Mouse (Mus musculus) kidney, adult 2 months (tissue): ENCODE results near the gene 1700020D05Rik. TPM values are rescaled to one million over a fixed set of nuclear protein-coding genes. Genes with fewer than 3 reads are reported as not detected.

Experiments
- DNase-seq: peaks from one replicate; pipeline ENCODE4 v3.0.0; 2021
- H3K27ac ChIP-seq: fragments of 200-500 bp; 2 replicates; pipeline ENCODE4 v1.5.1; 2012; ENCODE audit warnings: low read depth, low read length, control low read depth, inconsistent platforms; ENCODE audit not compliant: insufficient read depth
- H3K27me3 ChIP-seq: fragments of 200-500 bp; replicated peaks from 2 replicates; pipeline ENCODE4 v1.6.1; 2012; ENCODE audit warnings: mild to moderate bottlenecking, moderate library complexity, low read length, inconsistent platforms; ENCODE audit not compliant: control insufficient read depth, insufficient read depth
- H3K36me3 ChIP-seq: fragments of 200-500 bp; 2 replicates; pipeline ENCODE4 v1.6.1; 2012; ENCODE audit warnings: mild to moderate bottlenecking, moderate library complexity, low read length, inconsistent platforms; ENCODE audit not compliant: control insufficient read depth, insufficient read depth
- H3K4me1 ChIP-seq: fragments of 200-500 bp; 2 replicates; pipeline ENCODE4 v1.6.1; 2011; ENCODE audit warnings: low read length; ENCODE audit not compliant: control insufficient read depth, insufficient read depth
- H3K4me3 ChIP-seq: fragments of 200-500 bp; 2 replicates; pipeline ENCODE4 v1.5.1; 2011; ENCODE audit warnings: mild to moderate bottlenecking, low read depth, low read length, control low read depth; ENCODE audit not compliant: insufficient read depth
- CTCF ChIP-seq: fragments of 200-500 bp; conservative IDR thresholded peaks from 2 replicates; pipeline ENCODE4 v1.5.1; 2011; ENCODE audit warnings: low read depth, mild to moderate bottlenecking, control low read depth, low read length, moderate library complexity, mixed read lengths; ENCODE audit not compliant: insufficient read depth, insufficient read length
- POLR2A ChIP-seq: fragments of 200-500 bp; IDR thresholded peaks from one replicate; pipeline ENCODE4 v1.6.1; 2011; ENCODE audit warnings: low read depth, low read length, control low read depth
- WGBS: fragments of 180-500 bp; shearing (Covaris S2); methylation state at CpG from one replicate; pipeline ENCODE4 v1.1.7; 2018; 5-methylcytosine and 5-hydroxymethylcytosine counted together
- polyA plus RNA-seq: library from polyadenylated mRNA; depleted of rRNA; stranded (reverse); fragments of >200 nt; gene quantifications from 2 replicates; pipeline ENCODE4 v1.2.3, GENCODE M21; 2012

Gene 1700020D05Rik
- polyA plus RNA-seq, 1 experiment: 0.69 TPM

- no peaks in the 10 kb centered on the region for H3K36me3 ChIP-seq
- peaks cover 11% of the 10 kb centered on the region for H3K4me1 ChIP-seq
- H3K27me3 ChIP-seq: no peaks in the 10 kb centered on the region
- peak overlapping the region; percentile 35 for H3K4me3 ChIP-seq
- no peak for TF ChIP-seq POLR2A
- peak; percentile 98 for TF ChIP-seq CTCF
- peak overlapping the region; percentile 73 for H3K27ac ChIP-seq
- DNase-seq: peak; percentile 99
- WGBS: 4% methylated on average over 20 of the region's 20 CpGs
Measured at GRCm38 (mm10) chr19:5529325-5530137, 25.9 kb upstream of the 1700020D05Rik start.

GRCm38 (mm10) chr19:5525204-5525603 is 21.6 kb upstream of the 1700020D05Rik start:
- TF ChIP-seq CTCF (no peak), POLR2A (no peak)
- Histone ChIP-seq H3K36me3 (no peaks in the 10 kb centered on the region), H3K4me3 (no peak overlapping the region), H3K27me3 (no peaks in the 10 kb centered on the region), H3K4me1 (peaks cover 8% of the 10 kb centered on the region), H3K27ac (no peak overlapping the region)
- no peak for DNase-seq
- WGBS: 77% methylated on average over 5 of the region's 5 CpGs

GRCm38 (mm10) chr19:5518721-5519120 is 15.1 kb upstream of the 1700020D05Rik start:
- peak; percentile 56 for DNase-seq
- no peak overlapping the region for H3K4me3 ChIP-seq
- H3K27ac ChIP-seq: no peak overlapping the region
- no peaks in the 10 kb centered on the region for H3K36me3 ChIP-seq
- H3K27me3 ChIP-seq: no peaks in the 10 kb centered on the region
- H3K4me1 ChIP-seq: no peaks in the 10 kb centered on the region
- TF ChIP-seq POLR2A (no peak), CTCF (no peak)
- WGBS: 81% methylated on average over 3 of the region's 3 CpGs

- Histone ChIP-seq H3K4me3 (no peak overlapping the region), H3K4me1 (0 out of 2 replicates have a peak, but pooled peaks cover 3% of the 10 kb centered on the region), H3K27ac (no peak overlapping the region), H3K27me3 (no peaks in the 10 kb centered on the region), H3K36me3 (no peaks in the 10 kb centered on the region)
- DNase-seq: no peak
- TF ChIP-seq CTCF: no peak
- no peak for TF ChIP-seq POLR2A
- WGBS: 84% methylated on average over 8 of the region's 8 CpGs
Measured at GRCm38 (mm10) chr19:5516906-5517505, 13.4 kb upstream of the 1700020D05Rik start.

GRCm38 (mm10) chr19:5515840-5516777 is 12.5 kb upstream of the 1700020D05Rik start:
- Histone ChIP-seq H3K36me3 (no peaks in the 10 kb centered on the region), H3K4me1 (0 out of 2 replicates have a peak, but pooled peaks cover 5% of the 10 kb centered on the region), H3K27ac (no peak overlapping the region), H3K27me3 (no peaks in the 10 kb centered on the region), H3K4me3 (no peak overlapping the region)
- DNase-seq: no peak
- WGBS: 86% methylated on average over 7 of the region's 7 CpGs
- no peak for TF ChIP-seq POLR2A
- no peak; the same call in 1 of the 2 replicates for TF ChIP-seq CTCF

GRCm38 (mm10) chr19:5513005-5513349 is 9.4 kb upstream of the 1700020D05Rik start:
- Histone ChIP-seq H3K36me3 (no peaks in the 10 kb centered on the region), H3K4me3 (no peak overlapping the region), H3K27me3 (no peaks in the 10 kb centered on the region), H3K4me1 (peaks cover 9% of the 10 kb centered on the region; the same call in 1 of the 2 replicates), H3K27ac (no peak overlapping the region)
- no peak for TF ChIP-seq POLR2A
- no peak for TF ChIP-seq CTCF
- DNase-seq: no peak
- 85% methylated on average over 3 of the region's 3 CpGs for WGBS
